Comparison of ENCODE assay signal across 12 mouse cellular contexts in genomic region chr10:98781888-98782351, GRCm38 (mm10).
A peak's percentile ranks its signal among the peaks of the same experiment; 100 is the strongest.
DNase-seq lines count a peak whose midpoint lies in the region; ATAC-seq lines count a peak whose summit lies in the region.
"Had no signal": no experiment of that assay in that cellular context is flagged by ENCODE, and none has a peak within 500 bp of the region (broad histone marks: within the 10 kb centered on the region; RNA-seq: fewer than 3 reads in every experiment).

No protein-coding gene starts in this region.

- DNase-seq in kidney, postnatal 10 days, result peak; percentile 19
- no peak for DNase-seq in kidney, adult 18-20 months
- no peak for DNase-seq in gastrocnemius, postnatal 4 days (ENCODE audit: low spot score in 2 of 2)
- no peak for DNase-seq in left cerebral cortex, adult 8-10 months (ENCODE audit: low spot score in 2 of 2)
- DNase-seq: cerebellum, adult 11 months; forebrain, postnatal 0 days; right cerebral cortex, postnatal 14 days had no signal

- H3K9ac ChIP-seq in heart, embryonic 13.5 days, result no peak overlapping the region
- H3K9ac ChIP-seq: forebrain, postnatal 0 days had no signal

- no peaks in the 10 kb centered on the region for H3K27me3 ChIP-seq in heart, embryonic 13.5 days (replicated peaks)
- H3K27me3 ChIP-seq: megakaryocyte, embryonic 14.5 days had no signal

- no peak overlapping the region for H3K4me3 ChIP-seq in heart, embryonic 13.5 days
- H3K4me3 ChIP-seq: megakaryocyte, embryonic 14.5 days had no signal

- no peaks in the 10 kb centered on the region for H3K9me3 ChIP-seq in heart, embryonic 13.5 days

- no peaks in the 10 kb centered on the region for H3K36me3 ChIP-seq in heart, embryonic 13.5 days

- 37% methylated on average over 3 of the region's 3 CpGs for WGBS in heart, embryonic 13.5 days

- 0 out of 2 replicates have a peak overlapping the region, but pooled peaks have one; percentile 8 for H3K27ac ChIP-seq in heart, embryonic 13.5 days (replicated peaks)

- no peak overlapping the region for H3K4me2 ChIP-seq in heart, embryonic 13.5 days

- H3K4me1 ChIP-seq in heart, embryonic 13.5 days, result peaks cover 28% of the 10 kb centered on the region

- peak; percentile 44 for ATAC-seq in activated CD4-positive, CD25-positive, alpha-beta regulatory T cell, adult 4 months
- no peak for ATAC-seq in heart, embryonic 13.5 days (ENCODE audit: extremely low read depth, insufficient number of reproducible peaks, low FRiP score, low TSS enrichment)
- peak; percentile 83 for ATAC-seq in megakaryocyte progenitor cell, adult 5-6 weeks (replicated peaks; ENCODE audit: poor library complexity)
- ATAC-seq in megakaryocyte-erythroid progenitor cell, adult 5-6 weeks (replicated peaks; ENCODE audit: low FRiP score, low TSS enrichment, poor library complexity, severe bottlenecking), result no peak; the same call in 1 of the 2 replicates
- ATAC-seq: forebrain, postnatal 0 days had no signal

Comparison
In these comparisons a context has a peak if more than half of its experiments do, and no peak if none do; other contexts are left out.
1. ATAC-seq: peak in activated CD4-positive, CD25-positive, alpha-beta regulatory T cell, adult 4 months (single experiment) and megakaryocyte progenitor cell, adult 5-6 weeks (single experiment); none in heart, embryonic 13.5 days (single experiment) and megakaryocyte-erythroid progenitor cell, adult 5-6 weeks (single experiment).